Mouse (Mus musculus) inflammation-experienced regulatory T-cells (primary cell): ENCODE results near the gene Pmf1. TPM values are rescaled to one million over a fixed set of nuclear protein-coding genes. Genes with fewer than 3 reads are reported as not detected.

ENCODE experiments used
- polyA plus RNA-seq, 2 experiments: library from polyadenylated mRNA; unstranded; fragments of 100-300 nt; shearing (Covaris generic); gene quantifications; one replicate each; pipeline ENCODE4 v1.2.1; 2017

Pmf1 gene
- polyA plus RNA-seq = 10 to 100 TPM; 36.0 to 42.7 TPM

GRCm38 (mm10) chr3:88409741-88410644 is at the start of gene Pmf1:
Gene Pmf1, minus strand, starts transcription at chr3:88410331.

DNA sequence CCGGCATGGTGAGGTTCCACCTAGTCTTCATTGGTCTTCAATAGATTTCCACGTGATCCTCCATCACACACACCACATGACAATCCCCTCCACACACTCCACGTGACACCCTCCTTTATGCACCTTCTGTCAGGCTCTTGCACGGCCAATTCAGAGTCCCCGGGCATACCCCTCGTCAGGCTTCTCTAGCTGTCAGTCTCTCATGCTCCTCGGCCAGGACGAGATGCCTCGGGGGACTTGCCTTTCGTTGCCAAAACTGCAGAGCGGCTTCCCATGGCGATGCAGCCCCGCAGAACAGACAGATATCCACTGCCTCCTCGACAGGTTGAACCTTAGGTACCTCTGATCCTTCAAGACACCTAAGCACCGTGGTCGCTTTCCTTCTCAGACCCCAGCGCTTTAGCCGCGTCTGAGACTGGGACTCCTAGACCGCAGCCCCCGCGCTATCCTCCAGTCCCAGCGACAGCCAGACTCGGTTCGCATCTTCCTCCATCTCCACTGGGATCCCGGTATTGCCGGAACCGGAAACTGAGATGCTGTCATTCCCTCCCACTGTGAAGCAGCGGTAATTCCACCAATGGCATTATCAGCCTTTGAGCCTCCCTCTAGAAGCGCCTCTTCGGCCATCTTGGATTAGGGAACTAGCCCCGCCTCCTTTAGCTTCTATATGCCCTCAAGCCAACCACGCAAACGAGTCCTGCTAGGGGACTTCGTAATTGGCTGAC is 14.6 kb upstream of the Pmf1 start, which contains the start of gene Slc25a44:
Gene Slc25a44, minus strand, starts transcription at position 535 of the 725 bp plus-strand sequence.

DNA sequence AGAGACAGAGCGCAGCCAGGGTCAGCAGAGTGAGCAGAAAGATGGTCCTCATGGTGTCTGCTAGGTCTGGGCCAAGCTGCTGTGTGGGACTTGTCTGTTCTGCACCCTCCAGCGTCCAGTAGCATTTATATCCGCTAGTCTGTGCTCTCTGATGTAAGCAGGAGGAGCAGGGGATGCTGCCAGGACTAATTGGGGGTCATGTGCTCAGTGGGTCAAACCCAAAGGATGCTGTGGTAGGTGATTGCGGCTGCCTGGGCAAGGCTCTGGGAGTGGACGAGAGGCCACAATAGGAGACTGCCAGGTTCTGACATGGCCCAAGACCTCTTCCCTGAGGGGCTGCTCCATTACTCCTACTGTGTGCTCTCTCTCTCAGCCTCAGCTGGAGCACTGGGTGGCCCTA is 25.8 kb downstream of the Pmf1 start, which contains the start of gene Bglap:
Gene Bglap, minus strand, starts transcription at position 101 of the 400 bp plus-strand sequence.

GRCm38 (mm10) chr3:88378599-88378998 is 31.5 kb downstream of the Pmf1 start, which contains the start of gene Bglap2:
Gene Bglap2, minus strand, starts transcription at chr3:88378699.

GRCm38 (mm10) chr3:88372643-88373042 is 37.5 kb downstream of the Pmf1 start, which contains the start of gene Bglap3:
Gene Bglap3, minus strand, starts transcription at chr3:88372743.

DNA sequence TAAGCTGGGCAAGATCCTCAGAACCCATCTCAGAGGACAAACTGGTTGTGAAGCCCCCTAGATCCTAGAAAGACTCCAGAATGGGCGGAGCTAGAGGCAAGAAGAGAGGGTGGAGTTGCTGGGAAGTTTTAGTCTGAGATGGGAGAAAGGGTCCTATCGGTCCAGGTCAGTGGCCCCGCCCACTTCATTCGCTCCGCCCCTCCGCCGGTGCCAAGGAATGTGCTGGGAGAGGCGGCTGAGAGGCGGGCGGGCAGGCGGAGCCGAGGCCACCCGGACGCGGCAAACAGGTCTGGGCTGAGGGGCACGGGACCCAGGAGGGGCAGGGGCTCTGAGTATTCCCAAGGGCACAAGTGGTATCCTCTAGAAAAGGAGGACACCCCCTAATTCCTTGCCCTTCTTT is 45.8 kb downstream of the Pmf1 start, which contains the start of gene Paqr6:
Gene Paqr6, plus strand, starts transcription at position 248 of the 400 bp plus-strand sequence.

Other genes with a start within 250 kb of the Pmf1 start
- under 1 TPM in 1 of 2 experiments, not detected in 1; 0.39 TPM for gene Rhbg, start 155.6 kb downstream of the Pmf1 start, polyA plus RNA-seq
- under 1 TPM in 1 of 2 experiments, not detected in 1; 0.31 TPM for gene Gm38392, start 123.1 kb downstream of the Pmf1 start, polyA plus RNA-seq
- gene Tsacc, start 113.3 kb downstream of the Pmf1 start, polyA plus RNA-seq = 10 to 100 TPM in 1 of 2 experiments, 1 to 10 TPM in 1; 8.3 to 15.6 TPM
- 100 to 1,000 TPM; 327 to 346 TPM for gene Cct3, start 113.2 kb downstream of the Pmf1 start, polyA plus RNA-seq
- gene Glmp, start 85.3 kb downstream of the Pmf1 start, polyA plus RNA-seq = 100 to 1,000 TPM; 342 to 357 TPM
- 1 to 10 TPM in 1 of 2 experiments, under 1 TPM in 1; 0.96 to 2.8 TPM for gene Tmem79, start 74.2 kb downstream of the Pmf1 start, polyA plus RNA-seq
- 10 to 100 TPM; 38.2 to 49.1 TPM for gene Smg5, start 74.1 kb downstream of the Pmf1 start, polyA plus RNA-seq
- 1 to 10 TPM; 1.1 to 3.0 TPM for gene Paqr6, start 45.7 kb downstream of the Pmf1 start, polyA plus RNA-seq
- 10 to 100 TPM in 1 of 2 experiments, not detected in 1; 82.5 TPM for gene Bglap3, start 37.6 kb downstream of the Pmf1 start, polyA plus RNA-seq
- 1 to 10 TPM in 1 of 2 experiments, not detected in 1; 4.1 TPM for gene Bglap2, start 31.6 kb downstream of the Pmf1 start, polyA plus RNA-seq
- gene Bglap, start 25.9 kb downstream of the Pmf1 start, polyA plus RNA-seq = 1 to 10 TPM in 1 of 2 experiments, not detected in 1; 2.4 TPM
- 10 to 100 TPM; 18.5 to 25.3 TPM for gene Slc25a44, start 14.8 kb upstream of the Pmf1 start, polyA plus RNA-seq
- gene Sema4a, start 50.9 kb upstream of the Pmf1 start, polyA plus RNA-seq = 100 to 1,000 TPM in 1 of 2 experiments, 10 to 100 TPM in 1; 36.5 to 227 TPM
- 10 to 100 TPM; 19.0 to 26.0 TPM for gene Lmna, start 99.6 kb upstream of the Pmf1 start, polyA plus RNA-seq
- under 1 TPM; 0.24 to 0.40 TPM for gene Mex3a, start 122.1 kb upstream of the Pmf1 start, polyA plus RNA-seq
- 1 to 10 TPM in 1 of 2 experiments, under 1 TPM in 1; 0.77 to 1.7 TPM for gene Rab25, start 138.0 kb upstream of the Pmf1 start, polyA plus RNA-seq
- 100 to 1,000 TPM; 166 to 168 TPM for gene Lamtor2, start 142.7 kb upstream of the Pmf1 start, polyA plus RNA-seq
- 10 to 100 TPM; 48.2 to 54.1 TPM for gene Ubqln4, start 143.4 kb upstream of the Pmf1 start, polyA plus RNA-seq
- gene Ssr2, start 165.5 kb upstream of the Pmf1 start, polyA plus RNA-seq = 100 to 1,000 TPM in 1 of 2 experiments, 10 to 100 TPM in 1; 99.3 to 122 TPM
- 100 to 1,000 TPM; 120 to 137 TPM for gene Arhgef2, start 195.6 kb upstream of the Pmf1 start, polyA plus RNA-seq
- gene Rxfp4, start 242.8 kb upstream of the Pmf1 start, polyA plus RNA-seq = not detected